Mouse (Mus musculus): ENCODE results near the gene Havcr1. TPM values are rescaled to one million over a fixed set of nuclear protein-coding genes. Genes with fewer than 3 reads are reported as not detected.

Gene Havcr1
- 10 to 100 TPM; 11.7 to 16.0 TPM for total RNA-seq (2023)

GRCm38 (mm10) chr11:46735076-46735475, at the start of gene Havcr1:
Gene Havcr1 (plus strand): TSS chr11:46735080.

GRCm38 (mm10) chr11:46706664-46707356, 28.1 kb upstream of the Havcr1 start, which contains the start of gene Timd2:
Gene Timd2 (minus strand): TSS chr11:46707061.

GRCm38 (mm10) chr11:46810511-46810910, 75.6 kb downstream of the Havcr1 start, which contains the start of gene Timd4:
Gene Timd4 (plus strand): TSS chr11:46810800.

Other genes starting within 250 kb of the Havcr1 start
- gene Gm12169, start 210.9 kb upstream of the Havcr1 start, total RNA-seq (2023), result not detected
- gene BC053393, start 163.5 kb upstream of the Havcr1 start, total RNA-seq (2023), result not detected
- not detected for gene Dppa1, start 105.8 kb upstream of the Havcr1 start, total RNA-seq (2023)
- 1 to 10 TPM; 3.1 to 4.3 TPM for gene Timd2, start 28.0 kb upstream of the Havcr1 start, total RNA-seq (2023)
- gene Timd4, start 75.7 kb downstream of the Havcr1 start, total RNA-seq (2023), result under 1 TPM in 1 of 2 experiments, not detected in 1; 0.32 TPM

Data from B cell, adult 67 days (primary cell).